Mouse (Mus musculus): ENCODE measurements at regions not wholly inside any gene's neighbourhood (a gene's known extent, or its start where the extent isn't known, plus 50 kb on each side); places are given as distances from the start of the nearest gene placed in this dataset.

DNA sequence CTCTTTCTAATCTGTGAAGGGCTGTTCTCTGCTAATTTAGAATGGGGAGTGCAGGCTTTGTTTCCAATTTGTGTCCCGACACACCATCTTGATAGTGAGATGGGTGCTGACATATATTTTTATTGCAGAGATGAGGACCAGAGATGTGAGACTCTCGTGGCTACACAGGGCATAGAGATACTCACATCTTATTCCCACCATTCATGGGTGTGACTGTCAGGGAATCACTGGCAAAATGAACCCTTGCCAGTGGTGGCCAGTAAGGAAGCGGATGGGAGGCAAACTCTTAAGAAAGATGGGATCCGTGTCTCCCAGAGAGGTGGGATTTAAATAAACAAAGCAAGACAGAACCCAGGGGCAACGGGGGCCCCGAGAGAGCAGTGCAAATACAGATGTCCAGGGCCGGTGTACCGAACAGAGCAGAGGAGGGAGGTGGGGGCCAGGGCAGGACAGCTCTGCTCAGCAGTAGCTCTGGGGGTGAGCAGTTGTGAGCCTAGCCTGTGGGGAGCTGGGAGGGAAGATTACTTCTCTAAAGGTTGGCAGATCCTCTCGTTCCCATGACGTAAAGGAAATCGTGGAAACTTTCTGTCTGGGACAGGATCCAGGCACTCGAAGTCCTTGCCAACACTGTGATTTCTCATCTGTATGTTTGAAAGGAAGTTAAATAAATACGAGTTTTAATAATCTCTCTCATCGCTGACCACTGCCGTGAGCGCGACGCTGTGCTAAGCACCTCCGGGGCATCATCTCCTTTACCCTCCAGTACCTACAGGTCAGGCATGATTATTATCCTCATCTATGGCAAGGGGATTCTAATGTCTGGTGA, 153.2 kb upstream of the Npvf start:
- TF ChIP-seq CTCF (IDR thresholded peaks at IDR 0.05; ENCODE audit: control insufficient read depth, insufficient read depth, insufficient replicate concordance, low read depth, low read length) (no peak), POLR2A (IDR thresholded peaks at IDR 0.05; ENCODE audit: control insufficient read depth, low read depth, low read length) (no peak)
